ENCODE assay signal across 7 mouse cellular contexts in the genomic region with DNA sequence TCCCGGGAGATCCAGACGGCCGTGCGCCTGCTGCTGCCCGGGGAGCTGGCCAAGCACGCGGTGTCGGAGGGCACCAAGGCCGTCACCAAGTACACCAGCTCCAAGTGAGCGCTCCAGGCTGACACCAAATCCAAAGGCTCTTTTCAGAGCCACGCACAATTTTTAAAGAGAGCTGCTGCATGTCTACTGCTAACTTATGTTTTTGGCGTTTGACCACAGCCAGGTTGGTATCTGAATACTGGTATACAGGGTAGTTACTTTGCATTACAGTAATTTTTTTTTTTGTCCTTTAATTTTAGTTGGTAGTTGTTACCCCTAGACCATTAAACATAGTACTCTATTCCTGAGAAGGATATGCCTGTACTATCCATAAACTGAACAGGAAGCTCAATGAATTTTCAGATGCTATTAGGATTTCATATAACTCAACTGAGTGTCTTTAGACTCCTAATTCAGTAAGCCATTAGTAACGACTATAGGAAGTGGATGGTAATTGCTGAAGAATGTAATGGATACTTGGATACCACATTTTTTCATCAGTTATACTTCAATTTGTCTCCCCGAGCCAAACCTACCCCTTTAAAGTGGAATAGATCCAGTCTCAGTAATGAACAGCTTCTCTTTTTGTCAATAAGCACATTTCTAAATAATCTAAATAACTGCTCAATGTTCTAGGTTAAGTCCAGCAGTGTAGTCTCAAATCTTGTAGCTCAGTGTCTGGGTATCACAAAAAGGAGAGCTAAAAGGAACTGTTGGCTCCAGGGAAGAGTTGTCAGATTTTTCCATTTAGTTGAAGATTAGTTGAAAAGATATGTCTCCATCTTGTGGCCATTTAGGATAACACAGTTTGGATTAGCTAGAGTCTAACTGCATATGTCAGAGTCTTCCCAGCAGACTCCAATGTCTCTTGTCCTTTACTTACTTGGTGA. TPM values are rescaled to one million over a fixed set of nuclear protein-coding genes. Genes with fewer than 3 reads are reported as not detected.
DNase-seq lines count a peak whose midpoint lies in the region; ATAC-seq and TF ChIP-seq lines count a peak whose summit lies in the region.

No protein-coding gene starts in this region.

- ATAC-seq in heart, embryonic 16.5 days (replicated peaks; ENCODE audit: extremely low read depth, insufficient read depth, low FRiP score) = no peak
- peak; percentile 5; the same call in 1 of the 2 replicates for ATAC-seq in liver, postnatal 0 days

- H3K4me2 ChIP-seq in heart, embryonic 16.5 days (ENCODE audit: low read depth, low read length) = peak overlapping the region; percentile 64
- H3K4me2 ChIP-seq in liver, postnatal 0 days (ENCODE audit: low read depth, low read length) = peak overlapping the region; percentile 72

- TF ChIP-seq CTCF in thymus, adult 2 months (IDR thresholded peaks at IDR 0.05; ENCODE audit: borderline replicate concordance, control insufficient read depth, extremely low read depth, insufficient read depth, low read length, poor library complexity) = no peak
- peak; percentile 79 for TF ChIP-seq CTCF in liver, postnatal 0 days (IDR thresholded peaks at IDR 0.05; ENCODE audit: low read depth)

- peak overlapping the region; percentile 71 for H3K9ac ChIP-seq in heart, embryonic 16.5 days (ENCODE audit: low read length)
- H3K9ac ChIP-seq in liver, postnatal 0 days (replicated peaks) = peak overlapping the region; percentile 71

- TF ChIP-seq EP300 in liver, postnatal 0 days (IDR thresholded peaks at IDR 0.05; ENCODE audit: low read depth) = no peak

- H3K4me1 ChIP-seq in thymus, adult 2 months (replicated peaks; ENCODE audit: control insufficient read depth, insufficient read depth, low read length) = peaks cover 5% of the 10 kb centered on the region
- peaks cover 22% of the 10 kb centered on the region for H3K4me1 ChIP-seq in heart, embryonic 16.5 days (ENCODE audit: control insufficient read depth, insufficient read depth, low read length)
- peaks cover 11% of the 10 kb centered on the region for H3K4me1 ChIP-seq in liver, postnatal 0 days (ENCODE audit: insufficient read depth)

- no peaks in the 10 kb centered on the region for H3K9me3 ChIP-seq in heart, embryonic 16.5 days (replicated peaks; ENCODE audit: control insufficient read depth, low read length)
- H3K9me3 ChIP-seq in liver, postnatal 0 days (ENCODE audit: low read length) = no peaks in the 10 kb centered on the region

- 0% methylated on average over 14 of the region's 14 CpGs for WGBS in thymus, adult 2 months
- 1% methylated on average over 11 of the region's 14 CpGs for WGBS in heart, embryonic 16.5 days
- WGBS in liver, postnatal 0 days (ENCODE audit: insufficient replicate concordance) = 2% methylated on average over 9 of the region's 14 CpGs

- TF ChIP-seq POLR2A in thymus, adult 2 months (IDR thresholded peaks at IDR 0.05; ENCODE audit: control insufficient read depth, extremely low read depth, insufficient read depth, low read length, poor library complexity) = peak; percentile 13; the same call in 1 of the 2 replicates

- peak overlapping the region; percentile 58 for H3K4me3 ChIP-seq in thymus, adult 2 months (ENCODE audit: control insufficient read depth, insufficient read depth, low read length)
- H3K4me3 ChIP-seq in heart, embryonic 16.5 days (ENCODE audit: low read length) = peak overlapping the region; percentile 43
- peak overlapping the region; percentile 54 for H3K4me3 ChIP-seq in liver, postnatal 0 days (ENCODE audit: low read depth, low read length)

- peak overlapping the region; percentile 90 for H3K27ac ChIP-seq in thymus, adult 2 months (ENCODE audit: control insufficient read depth, insufficient read depth, low read length)
- peak overlapping the region; percentile 76 for H3K27ac ChIP-seq in heart, embryonic 16.5 days (ENCODE audit: low read length)
- H3K27ac ChIP-seq in liver, postnatal 0 days (ENCODE audit: low read depth) = peak overlapping the region; percentile 93

- no peaks in the 10 kb centered on the region for H3K27me3 ChIP-seq in thymus, adult 2 months (ENCODE audit: control insufficient read depth, insufficient read depth, low read length)
- H3K27me3 ChIP-seq in heart, embryonic 16.5 days (ENCODE audit: control insufficient read depth, insufficient read depth, low read length) = no peaks in the 10 kb centered on the region
- H3K27me3 ChIP-seq in liver, postnatal 0 days (ENCODE audit: insufficient read depth, low read length) = no peaks in the 10 kb centered on the region

- no peak for DNase-seq in thymus, adult 2 months
- DNase-seq in thymus, postnatal 14 days = no peak
- peak; percentile 71 for DNase-seq in c-Kit-positive CD71-positive TER-119-negative erythroid progenitor cells, embryonic 14.5 days (ENCODE audit: low read depth)
- no peak for DNase-seq in liver, postnatal 0 days
- peak; percentile 33 for DNase-seq in skeletal muscle tissue, adult 2 months (ENCODE audit: low read depth, low spot score)
- DNase-seq in left cerebral cortex, adult 9 months (ENCODE audit: low spot score in 2 of 2) = no peak

- H3K36me3 ChIP-seq in thymus, adult 2 months (ENCODE audit: control insufficient read depth, insufficient read depth, low read length) = no peaks in the 10 kb centered on the region
- H3K36me3 ChIP-seq in heart, embryonic 16.5 days (ENCODE audit: control insufficient read depth, insufficient read depth) = no peaks in the 10 kb centered on the region
- H3K36me3 ChIP-seq in liver, postnatal 0 days (replicated peaks; ENCODE audit: insufficient read depth, low read length) = no peaks in the 10 kb centered on the region

RNA-seq across cellular contexts. Expression of gene Hist1h2bj, which starts 0.8 kb away (rescaled TPM):
- 177 and 218 TPM in 2 replicates for polyA plus RNA-seq in thymus, adult 2 months (2012; rRNA removed)
- polyA plus RNA-seq in heart, embryonic 16.5 days (2015; fragmentation: Nextera tagmentation; extraction: Ambion mirVana) = 5.5 and 9.9 TPM in 2 replicates
- polyA plus RNA-seq in liver, postnatal 0 days (2015; fragmentation: Nextera tagmentation; extraction: Ambion mirVana) = 5.1 and 5.3 TPM in 2 replicates

RNA-seq across cellular contexts. Expression of gene Hist1h2ag, which starts 1.0 kb away (rescaled TPM):
- polyA plus RNA-seq in thymus, adult 2 months (2012; rRNA removed) = 149 and 177 TPM in 2 replicates
- 13.3 and 22.0 TPM in 2 replicates for polyA plus RNA-seq in heart, embryonic 16.5 days (2015; fragmentation: Nextera tagmentation; extraction: Ambion mirVana)
- polyA plus RNA-seq in liver, postnatal 0 days (2015; fragmentation: Nextera tagmentation; extraction: Ambion mirVana) = 7.4 and 9.4 TPM in 2 replicates

RNA-seq across cellular contexts. Expression of gene Hist1h4i, which starts 2.6 kb away (rescaled TPM):
- polyA plus RNA-seq in thymus, adult 2 months (2012; rRNA removed) = 33.1 and 38.5 TPM in 2 replicates
- polyA plus RNA-seq in heart, embryonic 16.5 days (2015; fragmentation: Nextera tagmentation; extraction: Ambion mirVana) = 9.0 and 10.6 TPM in 2 replicates
- 18.0 and 18.3 TPM in 2 replicates for polyA plus RNA-seq in liver, postnatal 0 days (2015; fragmentation: Nextera tagmentation; extraction: Ambion mirVana)

RNA-seq across cellular contexts. Expression of gene Hist1h2bk, which starts 8.1 kb away (rescaled TPM):
- polyA plus RNA-seq in thymus, adult 2 months (2012; rRNA removed) = 322 and 402 TPM in 2 replicates
- polyA plus RNA-seq in heart, embryonic 16.5 days (2015; fragmentation: Nextera tagmentation; extraction: Ambion mirVana) = 1.6 and 3.1 TPM in 2 replicates
- polyA plus RNA-seq in liver, postnatal 0 days (2015; fragmentation: Nextera tagmentation; extraction: Ambion mirVana) = 1.7 and 2.2 TPM in 2 replicates

RNA-seq across cellular contexts. Expression of gene Hist1h2ah, which starts 8.4 kb away (rescaled TPM):
- 248 and 460 TPM in 2 replicates for polyA plus RNA-seq in thymus, adult 2 months (2012; rRNA removed)
- 5.3 and 7.9 TPM in 2 replicates for polyA plus RNA-seq in heart, embryonic 16.5 days (2015; fragmentation: Nextera tagmentation; extraction: Ambion mirVana)
- polyA plus RNA-seq in liver, postnatal 0 days (2015; fragmentation: Nextera tagmentation; extraction: Ambion mirVana) = 8.6 and 9.9 TPM in 2 replicates

Comparison
In these comparisons a context has a peak if more than half of its experiments do, and no peak if none do; other contexts are left out.
1. DNase-seq: peak in c-Kit-positive CD71-positive TER-119-negative erythroid progenitor cells, embryonic 14.5 days (single experiment) and skeletal muscle tissue, adult 2 months (single experiment); none in thymus, adult 2 months (single experiment), thymus, postnatal 14 days (single experiment), liver, postnatal 0 days (single experiment) and left cerebral cortex, adult 9 months (0 of 2).
2. RNA of gene Hist1h2bj, which starts 0.8 kb away (polyA plus RNA-seq): 177 to 218 TPM in thymus, adult 2 months; 5.5 to 9.9 TPM in heart, embryonic 16.5 days and 5.1 to 5.3 TPM in liver, postnatal 0 days; every median in the first group is over 10 times any median in the second.
3. Peak in every context shown above with its lines, with median percentiles within 50 percentile points of each other: H3K27ac ChIP-seq and H3K4me3 ChIP-seq.